Mouse (Mus musculus): Measurements from ENCODE around the gene Palm3.

The Palm3 gene

GRCm38 (mm10) chr8:84068316-84069035 is 47.2 kb downstream of the Palm3 start:
- peak; percentile 41 for DNase-seq

GRCm38 (mm10) chr8:84069169-84069568 is 47.9 kb downstream of the Palm3 start:
- DNase-seq: peak; percentile 19

GRCm38 (mm10) chr8:84069750-84070149 is 48.5 kb downstream of the Palm3 start:
- DNase-seq: peak; percentile 48

GRCm38 (mm10) chr8:84070241-84070640 is 49.0 kb downstream of the Palm3 start:
- DNase-seq: peak; percentile 22

GRCm38 (mm10) chr8:84070667-84071066 is 49.4 kb downstream of the Palm3 start:
- DNase-seq: no peak

- DNase-seq: peak; percentile 20
Observed at GRCm38 (mm10) chr8:84071921-84072320, 50.6 kb downstream of the Palm3 start.

GRCm38 (mm10) chr8:84072321-84072720 is 51.0 kb downstream of the Palm3 start:
- DNase-seq: no peak

- DNase-seq: peak; percentile 32
Observed at GRCm38 (mm10) chr8:84073230-84073976, 52.1 kb downstream of the Palm3 start.

GRCm38 (mm10) chr8:84076412-84076811 is 55.1 kb downstream of the Palm3 start:
- no peak for DNase-seq

- no peak for DNase-seq
Observed at GRCm38 (mm10) chr8:84076849-84077248, 55.6 kb downstream of the Palm3 start.

- DNase-seq: peak; percentile 70
Observed at GRCm38 (mm10) chr8:84079206-84079605, 57.9 kb downstream of the Palm3 start.

Measured in lung, postnatal 36 days (tissue).